Mouse (Mus musculus): ENCODE data around the gene Txndc8. TPM values are rescaled to one million over a fixed set of nuclear protein-coding genes. Genes with fewer than 3 reads are reported as not detected.

Gene Txndc8
- polyA plus RNA-seq, 1 experiment from 2014 or later = not detected

DNA sequence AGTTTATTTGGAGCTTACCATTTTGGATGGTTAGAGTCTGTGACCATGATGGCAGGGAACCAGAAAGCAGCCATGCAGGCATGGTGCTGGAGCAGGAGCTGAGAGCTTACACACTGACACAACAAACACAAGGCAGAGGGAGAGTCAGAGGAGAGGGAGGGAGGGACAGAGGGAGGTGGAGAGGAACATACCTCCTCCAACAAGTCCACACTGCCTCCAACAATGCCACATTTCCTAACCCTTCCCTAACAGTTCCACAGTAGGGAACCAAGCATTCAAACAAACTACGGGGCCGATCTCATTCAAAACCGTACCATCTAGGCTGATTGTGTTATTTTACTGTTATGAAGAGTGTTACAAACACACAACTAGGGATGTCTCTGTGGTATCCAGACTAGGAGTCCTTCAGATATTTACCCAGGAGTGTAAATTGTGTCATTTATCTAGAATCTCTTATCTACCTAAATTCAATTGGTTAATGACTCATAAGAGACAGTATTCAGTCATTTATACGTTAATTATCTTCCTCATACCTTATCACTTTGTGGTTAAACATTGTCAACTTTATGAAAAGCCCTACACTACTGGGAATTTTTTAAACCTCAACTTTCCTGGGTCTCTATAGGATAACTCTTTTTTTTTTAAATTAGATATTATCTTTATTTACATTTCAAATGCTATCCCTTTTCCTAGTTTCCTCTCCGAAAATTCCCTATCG is 34.4 kb downstream of the Txndc8 start:
- H3K27me3 ChIP-seq (replicated peaks; ENCODE audit: control insufficient read depth, insufficient read depth, low read length) = no peaks in the 10 kb centered on the region
- H3K36me3 ChIP-seq (ENCODE audit: control insufficient read depth, insufficient read depth) = no peaks in the 10 kb centered on the region
- H3K4me2 ChIP-seq (replicated peaks; ENCODE audit: low read depth) = peak overlapping the region; percentile 21; the same call in 1 of the 2 replicates
- H3K9ac ChIP-seq (ENCODE audit: low read depth, low read length) = no peak overlapping the region
- no peak overlapping the region for H3K27ac ChIP-seq (ENCODE audit: low read depth, low read length)
- H3K4me1 ChIP-seq (replicated peaks; ENCODE audit: control insufficient read depth, insufficient read depth, low read length) = peaks cover 7% of the 10 kb centered on the region; the same call in 1 of the 2 replicates
- peak; percentile 33; the same call in 1 of the 2 replicates for ATAC-seq
- no peaks in the 10 kb centered on the region for H3K9me3 ChIP-seq (ENCODE audit: control insufficient read depth)
- no peak for TF ChIP-seq CTCF (IDR thresholded peaks at IDR 0.05; ENCODE audit: low read depth)
- 52% methylated on average over 6 of the region's 6 CpGs for WGBS
- H3K4me3 ChIP-seq (ENCODE audit: low read depth, low read length) = no peak overlapping the region

DNA sequence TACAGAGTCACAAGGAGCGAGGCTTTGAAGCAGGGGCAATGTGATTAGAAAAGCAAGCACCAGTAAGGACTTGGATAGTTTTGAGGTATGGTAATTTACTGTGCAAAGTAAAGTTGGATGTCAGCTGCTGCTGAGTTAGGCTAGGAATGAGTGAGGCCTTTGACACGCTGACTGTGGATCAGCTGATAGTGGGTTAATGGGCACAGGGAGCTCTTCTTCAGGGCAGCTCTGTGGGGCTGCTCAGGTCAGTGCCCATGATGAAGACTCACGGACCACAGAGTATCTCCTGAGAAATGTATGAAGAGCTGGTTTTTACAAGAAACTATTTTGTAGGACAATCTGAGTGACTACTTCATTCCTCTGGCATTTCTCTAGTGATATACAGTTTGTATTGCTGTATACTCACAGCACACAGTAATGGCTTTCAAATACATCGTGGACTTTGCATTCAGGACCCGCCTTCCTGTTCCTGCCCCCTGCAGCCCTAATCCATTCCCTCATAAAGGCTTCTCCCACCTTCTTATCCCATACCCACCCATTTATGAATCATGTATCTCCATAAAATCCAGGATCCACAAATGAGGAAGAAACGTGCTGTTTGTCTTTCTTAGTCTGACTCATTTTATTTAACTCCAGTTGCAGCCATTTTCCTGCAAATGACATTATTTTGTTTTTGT is 35.2 kb downstream of the Txndc8 start:
- ATAC-seq = peak; percentile 69
- H3K4me1 ChIP-seq (replicated peaks; ENCODE audit: control insufficient read depth, insufficient read depth, low read length) = peaks cover 7% of the 10 kb centered on the region; the same call in 1 of the 2 replicates
- H3K27ac ChIP-seq (ENCODE audit: low read depth, low read length) = 0 out of 2 replicates have a peak overlapping the region, but pooled peaks have one; percentile 35
- H3K27me3 ChIP-seq (replicated peaks; ENCODE audit: control insufficient read depth, insufficient read depth, low read length) = no peaks in the 10 kb centered on the region
- no peaks in the 10 kb centered on the region for H3K9me3 ChIP-seq (ENCODE audit: control insufficient read depth)
- H3K4me3 ChIP-seq (ENCODE audit: low read depth, low read length) = no peak overlapping the region
- no peak overlapping the region for H3K9ac ChIP-seq (ENCODE audit: low read depth, low read length)
- 47% methylated on average over 6 of the region's 6 CpGs for WGBS
- no peak overlapping the region for H3K4me2 ChIP-seq (replicated peaks; ENCODE audit: low read depth)
- TF ChIP-seq CTCF (IDR thresholded peaks at IDR 0.05; ENCODE audit: low read depth) = no peak
- no peaks in the 10 kb centered on the region for H3K36me3 ChIP-seq (ENCODE audit: control insufficient read depth, insufficient read depth)

GRCm38 (mm10) chr4:57970285-57970684 is 38.6 kb downstream of the Txndc8 start:
- no peak overlapping the region for H3K4me2 ChIP-seq (replicated peaks; ENCODE audit: low read depth)
- ATAC-seq = no peak
- H3K9ac ChIP-seq (ENCODE audit: low read depth, low read length) = no peak overlapping the region
- no peaks in the 10 kb centered on the region for H3K27me3 ChIP-seq (replicated peaks; ENCODE audit: control insufficient read depth, insufficient read depth, low read length)
- no peaks in the 10 kb centered on the region for H3K9me3 ChIP-seq (ENCODE audit: control insufficient read depth)
- H3K36me3 ChIP-seq (ENCODE audit: control insufficient read depth, insufficient read depth) = no peaks in the 10 kb centered on the region
- H3K27ac ChIP-seq (ENCODE audit: low read depth, low read length) = no peak overlapping the region
- peaks cover 7% of the 10 kb centered on the region; the same call in 1 of the 2 replicates for H3K4me1 ChIP-seq (replicated peaks; ENCODE audit: control insufficient read depth, insufficient read depth, low read length)
- no peak overlapping the region for H3K4me3 ChIP-seq (ENCODE audit: low read depth, low read length)
- no peak for TF ChIP-seq CTCF (IDR thresholded peaks at IDR 0.05; ENCODE audit: low read depth)

- no peaks in the 10 kb centered on the region for H3K36me3 ChIP-seq (ENCODE audit: control insufficient read depth, insufficient read depth)
- H3K27ac ChIP-seq (ENCODE audit: low read depth, low read length) = no peak overlapping the region
- H3K4me1 ChIP-seq (replicated peaks; ENCODE audit: control insufficient read depth, insufficient read depth, low read length) = no peaks in the 10 kb centered on the region
- TF ChIP-seq CTCF (IDR thresholded peaks at IDR 0.05; ENCODE audit: low read depth) = no peak
- H3K4me2 ChIP-seq (replicated peaks; ENCODE audit: low read depth) = no peak overlapping the region
- no peak overlapping the region for H3K9ac ChIP-seq (ENCODE audit: low read depth, low read length)
- ATAC-seq = no peak
- 51% methylated on average over 3 of the region's 3 CpGs for whole genome bisulfite sequencing
- H3K9me3 ChIP-seq (ENCODE audit: control insufficient read depth) = no peaks in the 10 kb centered on the region
- H3K27me3 ChIP-seq (replicated peaks; ENCODE audit: control insufficient read depth, insufficient read depth, low read length) = no peaks in the 10 kb centered on the region
- no peak overlapping the region for H3K4me3 ChIP-seq (ENCODE audit: low read depth, low read length)
Observed at GRCm38 (mm10) chr4:57967195-57967594, 41.7 kb downstream of the Txndc8 start.

DNA sequence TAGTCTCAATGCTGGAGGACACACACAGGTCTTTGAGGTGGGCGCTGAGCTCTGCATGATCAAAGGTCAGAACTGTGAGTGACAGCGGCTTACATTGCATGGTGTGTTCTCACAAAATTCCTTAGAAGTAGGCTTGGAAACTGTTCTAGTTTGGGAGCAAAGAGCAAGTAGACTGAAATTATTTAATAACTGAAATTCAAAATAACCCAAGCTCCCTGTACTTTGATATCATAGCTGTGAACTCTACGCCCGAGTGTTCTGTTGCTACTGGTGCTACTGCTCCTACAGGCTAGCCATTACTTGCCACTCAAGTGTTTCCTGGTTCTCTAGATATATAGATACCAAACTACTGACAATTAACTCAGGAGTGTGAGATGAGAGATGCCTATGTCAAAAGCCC is 43.4 kb downstream of the Txndc8 start:
- ATAC-seq = no peak
- Histone ChIP-seq H3K9ac (ENCODE audit: low read depth, low read length) (no peak overlapping the region), H3K4me1 (replicated peaks; ENCODE audit: control insufficient read depth, insufficient read depth, low read length) (no peaks in the 10 kb centered on the region), H3K9me3 (ENCODE audit: control insufficient read depth) (no peaks in the 10 kb centered on the region), H3K4me2 (replicated peaks; ENCODE audit: low read depth) (no peak overlapping the region), H3K36me3 (ENCODE audit: control insufficient read depth, insufficient read depth) (no peaks in the 10 kb centered on the region), H3K4me3 (ENCODE audit: low read depth, low read length) (no peak overlapping the region), H3K27me3 (replicated peaks; ENCODE audit: control insufficient read depth, insufficient read depth, low read length) (no peaks in the 10 kb centered on the region), H3K27ac (ENCODE audit: low read depth, low read length) (no peak overlapping the region)
- 72% methylated on average over 4 of the region's 4 CpGs for WGBS
- no peak for TF ChIP-seq CTCF (IDR thresholded peaks at IDR 0.05; ENCODE audit: low read depth)

DNA sequence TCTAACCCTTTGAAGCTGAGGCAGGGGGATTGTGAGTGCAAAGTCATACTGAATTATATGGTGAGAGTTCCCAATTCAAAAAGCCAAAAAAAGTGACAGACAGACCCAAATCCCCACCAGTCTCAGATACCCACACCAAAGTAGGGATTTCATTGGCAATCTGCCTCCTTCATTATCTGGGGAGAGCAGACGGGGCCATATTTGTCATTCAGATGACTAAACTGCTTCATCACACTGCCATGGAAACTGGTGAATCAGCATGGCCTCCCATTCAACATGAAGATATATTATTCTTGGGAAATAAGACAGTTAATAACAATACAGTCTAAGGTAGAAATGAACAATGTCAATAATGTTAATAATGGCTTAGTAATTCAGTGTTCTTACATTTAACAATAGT is 44.8 kb downstream of the Txndc8 start:
- no peak overlapping the region for H3K9ac ChIP-seq (ENCODE audit: low read depth, low read length)
- H3K36me3 ChIP-seq (ENCODE audit: control insufficient read depth, insufficient read depth) = no peaks in the 10 kb centered on the region
- H3K9me3 ChIP-seq (ENCODE audit: control insufficient read depth) = no peaks in the 10 kb centered on the region
- no peaks in the 10 kb centered on the region for H3K27me3 ChIP-seq (replicated peaks; ENCODE audit: control insufficient read depth, insufficient read depth, low read length)
- no peak overlapping the region for H3K4me3 ChIP-seq (ENCODE audit: low read depth, low read length)
- no peaks in the 10 kb centered on the region for H3K4me1 ChIP-seq (replicated peaks; ENCODE audit: control insufficient read depth, insufficient read depth, low read length)
- H3K27ac ChIP-seq (ENCODE audit: low read depth, low read length) = no peak overlapping the region
- TF ChIP-seq CTCF (IDR thresholded peaks at IDR 0.05; ENCODE audit: low read depth) = no peak
- WGBS = 52% methylated on average over 1 of the region's 1 CpGs
- H3K4me2 ChIP-seq (replicated peaks; ENCODE audit: low read depth) = no peak overlapping the region
- ATAC-seq = no peak

All from intestine, postnatal 0 days (tissue).